Mouse (Mus musculus) hindbrain, embryonic 16.5 days (tissue): ENCODE data around the gene Pabpc6. TPM values are rescaled to one million over a fixed set of nuclear protein-coding genes. Genes with fewer than 3 reads are reported as not detected.
A peak's percentile ranks its signal among the peaks of the same experiment; 100 is the strongest.

Experiments
- ATAC-seq: fragments of 200-750 bp; cut with Nextera tagmentation; 2 replicates; pipeline ENCODE4 v1.8.0; 2017; ENCODE audit warnings: moderate TSS enrichment, moderate library complexity
- H3K27ac ChIP-seq: fragments of 300-500 bp; sonication (generic); 2 replicates; pipeline ENCODE4 v1.5.1; 2014; ENCODE audit warnings: low read depth, mild to moderate bottlenecking, control low read depth, low read length, moderate library complexity
- H3K27me3 ChIP-seq: fragments of 300-500 bp; sonication (generic); replicated peaks from 2 replicates; pipeline ENCODE4 v1.6.1; 2014; ENCODE audit warnings: low read length; ENCODE audit not compliant: control insufficient read depth, insufficient read depth
- H3K36me3 ChIP-seq: fragments of 300-500 bp; sonication (generic); 2 replicates; pipeline ENCODE4 v1.6.1; 2014; ENCODE audit warnings: mild to moderate bottlenecking, low read length, moderate library complexity, mixed read lengths; ENCODE audit not compliant: control insufficient read depth, insufficient read depth
- H3K4me1 ChIP-seq: fragments of 300-500 bp; sonication (generic); 2 replicates; pipeline ENCODE4 v1.6.1; 2014; ENCODE audit warnings: low read depth, low read length; ENCODE audit not compliant: control insufficient read depth, insufficient read depth
- H3K4me2 ChIP-seq: fragments of 300-500 bp; sonication (generic); 2 replicates; pipeline ENCODE4 v1.6.1; 2014; ENCODE audit warnings: mild to moderate bottlenecking, low read length, control low read depth, moderate library complexity
- H3K4me3 ChIP-seq: fragments of 300-500 bp; sonication (generic); 2 replicates; pipeline ENCODE4 v1.5.1; 2014; ENCODE audit warnings: mild to moderate bottlenecking, low read length, control low read depth, moderate library complexity
- H3K9ac ChIP-seq: fragments of 300-500 bp; sonication (generic); 2 replicates; pipeline ENCODE4 v1.6.1; 2014; ENCODE audit warnings: low read depth, mild to moderate bottlenecking, control low read depth, low read length, moderate library complexity
- H3K9me3 ChIP-seq: fragments of 300-500 bp; sonication (generic); 2 replicates; pipeline ENCODE4 v1.6.1; 2014; ENCODE audit warnings: mild to moderate bottlenecking, low read length, moderate library complexity; ENCODE audit not compliant: control insufficient read depth
- WGBS: fragments of 180-500 bp; shearing (Covaris S2); extraction: QIAGEN DNeasy Blood & Tissue Kit; methylation state at CpG from one replicate; pipeline ENCODE4 v1.1.7; 2014; 5-methylcytosine and 5-hydroxymethylcytosine counted together
- polyA plus RNA-seq: library from polyadenylated mRNA; unstranded; fragments of >200 nt; fragmentation: Nextera tagmentation; extraction: Ambion mirVana; gene quantifications from 2 replicates; pipeline ENCODE4 v1.2.1, GENCODE M21; 2015

The Pabpc6 gene
- polyA plus RNA-seq, 1 experiment from 2014 or later: not detected

DNA sequence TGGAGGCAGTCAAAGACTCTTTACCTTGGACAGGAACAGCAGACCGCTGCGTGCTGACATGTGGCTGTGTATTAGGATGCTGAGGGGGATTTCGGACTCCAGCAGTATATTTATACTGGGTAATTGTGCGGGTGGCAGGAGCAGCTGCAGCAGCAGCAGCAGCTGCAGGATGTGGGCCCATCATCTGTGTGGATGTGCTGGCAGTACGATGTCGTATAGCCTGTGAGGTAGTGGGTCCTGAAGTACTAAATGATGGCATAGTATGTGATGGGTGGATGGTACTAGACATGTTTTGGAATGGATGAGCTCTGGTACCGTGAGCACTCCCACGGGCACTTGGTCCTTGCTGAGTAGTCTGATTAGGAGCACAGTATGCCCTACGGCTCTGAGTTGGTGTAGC lies 1.6 kb downstream of the Pabpc6 start:
- Histone ChIP-seq H3K4me2 (no peak overlapping the region), H3K27me3 (no peaks in the 10 kb centered on the region), H3K36me3 (no peaks in the 10 kb centered on the region), H3K9me3 (peaks cover 9% of the 10 kb centered on the region), H3K4me3 (no peak overlapping the region), H3K4me1 (no peaks in the 10 kb centered on the region), H3K9ac (no peak overlapping the region), H3K27ac (no peak overlapping the region)
- no peak for ATAC-seq
- WGBS: 89% methylated on average over 9 of the region's 9 CpGs

DNA sequence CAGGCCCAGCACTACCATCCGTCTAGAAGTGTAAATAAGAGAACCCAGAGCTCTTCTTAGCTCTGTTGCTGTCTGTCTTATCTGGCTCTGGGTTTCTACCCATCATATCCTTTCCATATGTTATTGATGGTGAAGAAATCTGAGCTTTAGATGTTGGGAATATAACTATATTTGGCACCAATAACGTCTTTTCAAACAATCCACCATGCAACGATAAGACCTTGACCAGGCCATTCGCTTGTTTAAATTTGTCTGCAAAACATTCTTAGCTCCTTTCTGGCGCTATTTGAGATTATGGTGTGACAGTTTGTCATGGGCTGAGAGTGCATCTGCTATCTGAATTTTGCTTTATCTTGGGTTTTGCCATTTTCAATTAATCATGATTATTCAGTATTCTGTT lies 10.9 kb downstream of the Pabpc6 start:
- H3K4me1 ChIP-seq: no peaks in the 10 kb centered on the region
- H3K9me3 ChIP-seq: no peaks in the 10 kb centered on the region
- no peak overlapping the region for H3K4me3 ChIP-seq
- H3K9ac ChIP-seq: no peak overlapping the region
- ATAC-seq: no peak
- no peak overlapping the region for H3K4me2 ChIP-seq
- H3K27ac ChIP-seq: no peak overlapping the region
- no peaks in the 10 kb centered on the region for H3K36me3 ChIP-seq
- 87% methylated on average over 5 of the region's 5 CpGs for WGBS
- no peaks in the 10 kb centered on the region for H3K27me3 ChIP-seq

DNA sequence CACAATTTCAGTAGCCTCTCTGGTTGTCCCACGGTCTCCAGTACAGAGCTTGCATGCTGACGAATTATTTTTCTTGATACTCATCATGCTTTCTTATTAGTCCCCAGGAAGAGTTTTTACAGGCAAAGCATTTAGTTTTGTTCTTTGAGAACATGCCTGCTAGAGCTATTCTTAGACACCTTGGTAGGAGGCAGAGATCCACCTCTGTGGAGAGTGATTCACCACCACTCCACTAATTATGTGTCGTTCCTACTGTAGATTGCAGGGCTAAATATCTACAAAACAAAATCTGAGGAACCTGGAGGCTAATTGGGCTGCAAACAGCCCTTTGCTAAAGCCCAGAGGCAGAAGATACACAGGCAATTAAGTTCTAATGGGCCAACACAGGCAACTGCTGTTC lies 15.4 kb downstream of the Pabpc6 start:
- Histone ChIP-seq H3K4me2 (no peak overlapping the region), H3K4me3 (no peak overlapping the region), H3K4me1 (no peaks in the 10 kb centered on the region), H3K9ac (no peak overlapping the region), H3K9me3 (no peaks in the 10 kb centered on the region), H3K36me3 (no peaks in the 10 kb centered on the region), H3K27ac (no peak overlapping the region), H3K27me3 (no peaks in the 10 kb centered on the region)
- ATAC-seq: no peak
- WGBS: 77% methylated on average over 3 of the region's 3 CpGs

DNA sequence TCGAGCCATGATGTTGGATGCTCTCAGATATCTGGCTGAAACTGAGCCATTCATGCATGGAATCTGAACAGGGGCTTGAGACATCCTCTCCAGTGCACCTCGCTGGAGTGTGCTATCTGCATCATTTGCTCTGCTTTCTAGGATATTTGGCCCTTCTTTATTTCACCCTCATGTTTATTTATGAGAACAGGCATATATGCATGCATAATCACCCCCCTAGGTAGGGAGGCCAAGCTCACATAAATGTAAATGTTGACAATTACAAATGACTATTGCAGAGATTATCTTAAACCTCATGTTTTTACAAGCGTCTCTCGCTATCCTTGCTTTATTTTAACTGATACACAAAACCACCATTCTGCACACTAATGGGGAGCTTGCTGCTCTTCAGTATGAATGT lies 21.9 kb downstream of the Pabpc6 start:
- Histone ChIP-seq H3K27ac (no peak overlapping the region), H3K4me2 (no peak overlapping the region), H3K27me3 (no peaks in the 10 kb centered on the region), H3K4me1 (no peaks in the 10 kb centered on the region), H3K36me3 (no peaks in the 10 kb centered on the region), H3K9me3 (no peaks in the 10 kb centered on the region), H3K9ac (no peak overlapping the region), H3K4me3 (no peak overlapping the region)
- WGBS: 43% methylated on average over 4 of the region's 4 CpGs
- ATAC-seq: no peak

DNA sequence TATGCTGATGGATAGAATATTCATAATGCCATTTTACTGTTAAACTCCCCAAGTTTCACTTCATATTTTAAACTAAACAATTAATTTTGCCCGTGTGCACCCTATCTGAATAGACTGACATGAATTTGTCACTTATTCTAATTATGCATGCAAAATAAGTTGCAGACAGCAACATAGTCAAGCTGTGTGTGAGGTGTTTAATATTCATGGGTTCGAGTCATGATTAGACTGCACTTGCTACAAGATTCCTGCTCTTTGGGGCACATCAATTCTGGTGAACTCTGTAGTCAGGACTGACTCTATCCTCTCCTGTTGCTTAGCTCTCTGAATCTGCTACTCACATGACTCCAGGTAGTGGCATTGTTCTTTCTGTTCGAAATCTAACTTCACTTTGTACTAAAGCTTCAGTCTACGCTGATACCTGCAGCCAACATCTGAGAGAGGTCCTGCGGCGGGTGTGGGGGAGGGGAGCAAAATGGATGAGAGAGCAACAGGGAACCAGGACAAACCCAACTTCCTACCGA lies 25.8 kb downstream of the Pabpc6 start:
- no peaks in the 10 kb centered on the region for H3K36me3 ChIP-seq
- ATAC-seq: no peak
- no peaks in the 10 kb centered on the region for H3K27me3 ChIP-seq
- no peak overlapping the region for H3K27ac ChIP-seq
- H3K4me1 ChIP-seq: no peaks in the 10 kb centered on the region
- no peak overlapping the region for H3K4me2 ChIP-seq
- WGBS: 59% methylated on average over 7 of the region's 7 CpGs
- no peak overlapping the region for H3K9ac ChIP-seq
- no peaks in the 10 kb centered on the region for H3K9me3 ChIP-seq
- no peak overlapping the region for H3K4me3 ChIP-seq

DNA sequence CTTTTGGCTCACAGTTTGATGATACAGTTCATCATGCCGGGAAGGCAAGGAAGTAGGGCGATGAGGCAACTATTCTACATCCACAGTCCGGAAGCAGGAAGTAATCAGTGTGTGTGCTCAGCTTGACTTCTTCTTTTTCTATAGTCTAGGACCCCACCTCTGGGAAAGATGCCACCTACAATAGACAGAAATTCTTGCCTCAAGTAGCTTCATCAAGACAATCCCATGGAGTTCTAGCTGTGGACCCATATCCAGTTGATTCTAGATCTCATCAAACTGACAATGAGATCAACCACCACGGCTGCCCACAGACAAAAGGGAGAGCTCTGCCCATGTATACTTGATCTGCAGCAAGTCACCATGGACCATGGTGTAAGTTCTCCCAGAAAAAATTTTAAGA lies 32.5 kb downstream of the Pabpc6 start:
- Histone ChIP-seq H3K4me3 (no peak overlapping the region), H3K9ac (no peak overlapping the region)
- 91% methylated on average over 4 of the region's 4 CpGs for WGBS

DNA sequence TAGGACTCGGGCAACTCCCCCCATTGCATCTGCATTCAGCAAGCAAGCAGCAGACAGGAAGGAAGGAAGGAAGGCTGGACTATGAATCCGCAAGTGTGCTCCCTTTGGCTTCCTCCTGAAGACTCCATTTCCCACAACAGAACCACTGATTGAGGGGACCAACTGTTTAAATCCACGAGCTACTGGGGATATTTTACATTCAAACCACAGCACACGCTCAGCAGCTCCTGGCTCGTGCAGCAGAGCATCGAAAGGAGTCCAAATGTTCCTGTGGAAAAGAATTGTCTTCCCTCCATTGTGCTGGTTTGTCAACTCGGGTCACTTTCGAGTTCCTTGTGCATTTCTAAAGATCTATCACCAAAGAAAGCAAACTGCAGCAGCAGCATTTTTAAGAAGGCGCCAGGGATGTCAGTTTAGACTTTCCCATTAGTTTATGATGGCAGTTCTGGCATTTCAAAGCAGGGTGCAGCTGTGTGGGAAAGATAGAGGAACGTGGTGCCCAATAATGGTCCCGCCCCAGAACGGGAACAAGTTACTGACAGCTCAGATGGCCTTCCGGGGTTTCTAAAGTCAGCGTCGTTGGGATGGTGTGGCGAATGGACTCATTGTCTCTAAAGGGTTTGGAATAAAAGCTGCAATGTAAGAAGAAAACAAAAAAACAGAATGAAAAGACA lies 36.8 kb downstream of the Pabpc6 start:
- Histone ChIP-seq H3K27ac (peak overlapping the region; percentile 55), H3K9me3 (no peaks in the 10 kb centered on the region), H3K4me2 (no peak overlapping the region), H3K36me3 (no peaks in the 10 kb centered on the region), H3K4me1 (no peaks in the 10 kb centered on the region), H3K9ac (no peak overlapping the region), H3K4me3 (no peak overlapping the region), H3K27me3 (no peaks in the 10 kb centered on the region)
- WGBS: 33% methylated on average over 16 of the region's 16 CpGs
- peak; percentile 94 for ATAC-seq

More for the DNA sequence above, 32.5 kb downstream of the Pabpc6 start:
- Histone ChIP-seq H3K27me3 (no peaks in the 10 kb centered on the region), H3K4me1 (no peaks in the 10 kb centered on the region), H3K36me3 (no peaks in the 10 kb centered on the region), H3K4me2 (no peak overlapping the region), H3K27ac (no peak overlapping the region), H3K9me3 (no peaks in the 10 kb centered on the region)
- ATAC-seq: no peak

DNA sequence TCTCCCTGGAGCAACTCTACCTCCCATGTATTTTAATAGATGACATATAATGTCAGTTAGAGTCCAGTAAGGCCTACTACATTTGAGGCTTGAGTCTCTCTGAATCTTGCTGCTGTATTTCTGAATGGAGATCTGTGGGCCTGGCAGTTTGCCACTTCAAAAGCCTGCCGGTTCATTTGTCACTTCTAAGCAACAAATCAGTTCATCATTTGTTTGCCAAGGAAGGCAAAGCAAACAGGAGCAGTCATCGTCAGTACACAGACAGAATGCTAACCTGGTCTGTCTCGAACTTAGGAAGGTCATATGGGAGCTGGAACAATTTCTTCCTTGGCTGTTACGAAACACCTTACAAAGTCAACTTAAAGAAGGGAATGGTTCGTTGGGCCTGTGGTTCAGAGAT lies 37.4 kb downstream of the Pabpc6 start:
- Histone ChIP-seq H3K9me3 (no peaks in the 10 kb centered on the region), H3K4me1 (no peaks in the 10 kb centered on the region), H3K27ac (peak overlapping the region; percentile 55), H3K27me3 (no peaks in the 10 kb centered on the region), H3K4me3 (no peak overlapping the region), H3K9ac (no peak overlapping the region), H3K36me3 (no peaks in the 10 kb centered on the region), H3K4me2 (no peak overlapping the region)
- WGBS: 42% methylated on average over 5 of the region's 5 CpGs
- peak; percentile 67 for ATAC-seq

DNA sequence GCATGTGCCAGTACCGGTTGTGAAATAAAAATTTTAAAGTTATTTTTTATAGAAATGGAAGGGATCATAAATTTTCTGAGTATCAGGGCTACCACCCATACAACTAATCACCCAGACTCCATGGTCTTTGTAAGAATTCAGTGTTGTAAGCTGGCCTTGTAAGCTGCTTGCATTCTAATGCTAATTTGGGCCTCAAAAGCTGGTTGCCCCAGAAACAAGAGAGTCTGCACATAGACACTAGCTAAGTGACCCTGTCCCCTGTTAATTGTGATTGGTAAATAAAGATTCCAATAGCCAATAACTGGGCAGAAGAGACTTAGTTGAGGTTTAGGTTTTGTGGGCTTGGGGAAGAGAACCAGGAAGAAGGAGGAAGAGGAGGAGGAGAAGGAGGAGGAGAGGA lies 38.4 kb downstream of the Pabpc6 start:
- Histone ChIP-seq H3K36me3 (no peaks in the 10 kb centered on the region), H3K9me3 (no peaks in the 10 kb centered on the region), H3K4me3 (no peak overlapping the region), H3K27me3 (no peaks in the 10 kb centered on the region), H3K27ac (no peak overlapping the region; the same call in 1 of the 2 replicates), H3K9ac (no peak overlapping the region), H3K4me2 (no peak overlapping the region), H3K4me1 (no peaks in the 10 kb centered on the region)
- no peak for ATAC-seq
- 37% methylated on average over 1 of the region's 1 CpGs for WGBS
